Mouse (Mus musculus) common myeloid progenitor, adult 5-6 weeks (primary cell): ENCODE measurements at regions not wholly inside any gene's neighbourhood (a gene's known extent, or its start where the extent isn't known, plus 50 kb on each side); places are given as distances from the start of the nearest gene placed in this dataset.

Experiments
- ATAC-seq: replicated peaks from 2 replicates; pipeline ENCODE4 v1.8.0; 2016; ENCODE audit warnings: low read depth, mild to moderate bottlenecking, moderate TSS enrichment, inconsistent platforms; ENCODE audit not compliant: poor library complexity, severe bottlenecking

DNA sequence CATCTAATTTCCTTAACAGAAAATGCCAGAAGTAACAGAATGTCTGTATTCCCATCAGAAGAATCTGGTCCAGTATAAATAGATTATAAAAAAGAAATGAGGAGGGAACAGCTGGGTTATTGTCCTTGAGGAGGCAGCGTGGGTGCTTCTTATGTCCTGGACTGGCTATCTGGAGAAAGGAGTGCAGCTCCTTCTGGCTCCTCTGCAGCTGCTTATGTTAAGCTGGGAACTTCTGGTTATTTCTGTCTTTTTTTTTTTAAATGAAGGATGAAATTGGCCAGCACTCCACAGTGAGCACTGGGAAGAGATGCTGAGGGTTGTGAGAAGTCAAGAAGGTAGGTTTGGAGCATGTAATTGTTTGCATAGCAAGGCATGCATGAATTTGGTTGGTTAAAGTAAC, 441.5 kb downstream of the Ebf1 start:
- no peak for ATAC-seq

DNA sequence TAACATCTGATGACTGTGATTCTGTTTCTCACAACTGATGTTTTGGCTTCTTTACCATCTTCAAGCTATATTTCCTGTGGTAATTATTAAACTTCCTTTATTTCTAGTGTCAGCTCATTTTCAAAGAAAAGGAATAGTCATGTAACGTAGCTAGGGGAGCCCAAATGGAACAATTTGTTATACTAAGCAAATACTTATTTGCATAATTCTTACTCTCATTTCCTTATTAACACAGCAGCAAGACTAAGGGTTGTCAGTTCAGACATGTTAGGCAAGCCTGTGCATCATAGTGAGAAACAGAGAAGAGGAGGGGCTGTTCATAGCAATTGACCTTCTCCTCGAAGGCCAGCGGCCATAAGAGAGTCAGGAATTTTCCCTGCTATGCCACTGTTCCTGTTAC, 449.5 kb downstream of the Ebf1 start:
- no peak for ATAC-seq

DNA sequence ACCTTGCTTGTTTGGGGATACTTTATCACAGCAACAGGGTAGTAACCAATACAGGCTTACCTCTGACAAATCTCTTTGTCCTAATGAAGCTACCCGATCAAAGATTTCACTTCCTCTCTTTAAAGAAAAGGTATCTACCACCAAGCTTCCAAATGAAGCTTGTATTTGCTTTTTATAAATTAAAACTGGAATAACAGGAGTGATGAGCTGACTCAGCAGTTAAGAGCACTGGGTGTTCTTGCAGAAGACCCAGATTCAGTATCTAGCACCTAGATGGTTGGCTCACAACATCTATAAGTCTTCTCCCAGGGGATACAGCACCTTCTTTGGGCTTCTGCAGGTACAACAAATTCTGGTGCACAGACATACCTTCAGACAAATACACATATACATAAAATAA, 453.2 kb downstream of the Ebf1 start:
- ATAC-seq = no peak

DNA sequence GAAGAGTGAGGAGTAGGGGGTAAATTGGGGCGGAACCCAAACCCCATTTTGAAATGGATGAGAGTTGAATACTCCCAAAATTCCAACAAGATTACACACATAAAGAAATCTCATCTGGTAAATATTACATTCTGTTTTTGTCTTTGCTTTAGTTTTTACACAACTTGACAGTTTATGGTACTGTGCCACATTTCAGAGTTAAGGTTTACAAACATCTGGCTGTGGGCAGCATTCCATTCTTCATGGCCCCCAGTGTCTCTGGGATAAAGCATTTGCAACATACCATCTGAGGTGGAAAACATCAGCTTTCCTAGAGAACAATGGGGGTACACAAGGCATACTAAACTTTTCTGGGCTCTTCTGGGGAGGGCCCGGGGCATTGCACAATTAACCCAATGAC, 454.1 kb downstream of the Ebf1 start:
- no peak for ATAC-seq

DNA sequence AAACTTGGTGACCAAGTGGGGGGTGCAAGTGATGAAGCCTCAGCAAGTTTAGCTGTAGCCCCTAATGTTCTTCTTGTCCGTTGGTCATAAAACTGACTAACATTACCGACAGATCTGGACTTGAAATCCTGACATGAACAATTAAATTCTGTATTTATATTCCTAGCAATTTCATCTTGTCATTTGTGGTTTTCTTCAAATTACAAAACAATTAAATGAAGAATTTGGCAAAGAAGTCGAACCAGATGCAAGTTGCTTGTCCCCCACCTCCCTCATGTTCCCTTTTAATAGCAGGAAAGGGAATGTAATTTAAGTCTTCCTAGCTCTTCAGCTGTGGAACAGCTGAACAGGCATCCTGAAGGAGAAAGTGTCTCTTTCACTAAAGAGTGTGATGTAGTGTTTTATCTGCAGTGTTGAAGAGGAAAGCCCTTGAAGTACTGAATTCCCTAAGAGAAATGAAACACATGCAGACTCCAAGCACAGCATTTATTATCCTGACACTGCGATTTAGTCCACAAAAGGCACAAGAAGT, 467.5 kb downstream of the Ebf1 start:
- ATAC-seq = no peak

DNA sequence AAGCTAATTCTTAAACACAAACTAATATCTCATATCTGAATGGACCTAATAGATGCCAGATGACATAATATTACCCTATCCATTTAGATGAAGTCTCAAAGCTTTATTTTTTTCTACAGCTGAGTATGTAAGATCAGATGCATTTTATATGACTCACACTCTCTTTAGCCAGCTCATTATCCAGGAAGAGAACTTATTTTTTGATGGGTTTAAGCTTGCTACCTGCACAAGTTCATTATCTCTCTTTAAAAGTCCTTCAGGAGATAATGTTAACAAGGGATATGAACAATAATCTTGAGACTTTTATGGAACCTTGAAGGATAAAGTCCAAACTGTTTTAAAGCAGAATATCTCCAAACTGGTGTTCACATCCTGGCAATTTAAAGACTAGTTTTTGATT, 468.0 kb downstream of the Ebf1 start:
- no peak for ATAC-seq

DNA sequence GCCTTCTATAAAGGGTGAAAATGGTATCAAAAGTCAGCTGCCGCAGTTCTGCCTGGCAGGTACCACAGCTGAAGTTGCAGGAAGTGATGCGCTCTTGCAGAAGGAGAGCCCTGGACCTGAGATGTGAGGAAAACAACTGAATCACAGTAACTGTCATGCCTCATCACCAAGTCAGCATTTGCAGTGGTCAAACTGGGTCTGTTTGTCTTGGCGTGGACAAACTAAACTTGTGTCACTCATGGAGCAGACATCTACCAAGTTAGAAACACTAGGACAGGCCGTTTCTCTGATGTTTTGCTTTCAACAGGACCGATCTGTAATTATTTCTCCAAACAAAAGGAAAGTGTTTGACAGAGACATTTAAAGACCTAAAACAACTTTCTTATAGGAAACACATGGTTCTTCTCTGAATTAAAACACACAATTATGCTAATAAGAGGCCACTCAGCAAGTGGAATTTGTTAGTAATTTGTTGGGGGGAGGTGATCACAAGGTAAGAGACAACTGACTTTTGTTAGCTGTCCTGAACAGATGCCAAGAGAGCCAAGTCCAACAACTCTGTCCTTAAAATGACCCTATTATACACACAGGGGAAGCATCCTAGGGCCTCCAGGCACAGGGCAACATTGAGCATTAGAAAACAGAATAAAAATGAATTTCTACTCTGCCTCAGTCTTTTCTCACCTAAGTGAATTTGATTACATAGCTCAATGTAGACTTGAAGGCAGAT, 470.2 kb downstream of the Ebf1 start:
- no peak for ATAC-seq

DNA sequence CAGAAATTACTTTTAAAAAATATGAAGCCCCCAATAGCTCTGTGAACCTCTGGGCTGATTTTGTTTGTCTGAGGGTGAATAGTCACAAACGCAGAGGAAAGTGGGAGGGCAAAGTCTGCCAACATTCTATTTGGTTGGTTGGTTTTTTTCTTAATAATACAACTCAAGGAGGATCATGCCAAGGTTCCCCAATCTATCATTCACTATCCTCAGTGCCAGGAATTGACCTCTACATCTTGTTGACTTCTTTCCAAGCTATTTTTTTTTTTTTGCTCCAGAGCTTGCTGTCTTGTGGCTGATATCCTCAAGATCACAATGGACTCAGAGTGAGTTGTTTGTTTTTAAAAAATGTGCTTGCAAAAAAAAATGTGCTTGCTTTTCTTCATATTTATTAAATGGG, 471.2 kb downstream of the Ebf1 start:
- ATAC-seq = no peak

DNA sequence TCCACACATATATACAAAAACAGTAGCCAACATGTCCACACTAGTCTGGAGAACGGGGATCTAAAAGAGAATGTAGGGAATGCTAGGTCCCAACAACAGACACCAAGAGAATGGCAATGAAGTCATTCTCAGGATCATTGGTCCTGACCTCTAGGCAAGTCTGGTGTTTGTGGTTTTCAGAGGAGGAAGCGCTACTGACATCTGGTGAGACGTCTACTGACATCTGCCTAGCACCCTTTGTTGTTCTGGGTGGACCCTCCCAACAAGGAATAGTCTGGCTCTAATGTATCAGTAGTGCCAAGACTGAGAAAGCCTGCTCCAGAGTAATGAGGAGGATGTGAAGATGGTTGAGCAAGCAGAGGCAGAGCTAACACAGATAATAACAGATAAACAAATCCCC, 472.4 kb downstream of the Ebf1 start:
- ATAC-seq = no peak

DNA sequence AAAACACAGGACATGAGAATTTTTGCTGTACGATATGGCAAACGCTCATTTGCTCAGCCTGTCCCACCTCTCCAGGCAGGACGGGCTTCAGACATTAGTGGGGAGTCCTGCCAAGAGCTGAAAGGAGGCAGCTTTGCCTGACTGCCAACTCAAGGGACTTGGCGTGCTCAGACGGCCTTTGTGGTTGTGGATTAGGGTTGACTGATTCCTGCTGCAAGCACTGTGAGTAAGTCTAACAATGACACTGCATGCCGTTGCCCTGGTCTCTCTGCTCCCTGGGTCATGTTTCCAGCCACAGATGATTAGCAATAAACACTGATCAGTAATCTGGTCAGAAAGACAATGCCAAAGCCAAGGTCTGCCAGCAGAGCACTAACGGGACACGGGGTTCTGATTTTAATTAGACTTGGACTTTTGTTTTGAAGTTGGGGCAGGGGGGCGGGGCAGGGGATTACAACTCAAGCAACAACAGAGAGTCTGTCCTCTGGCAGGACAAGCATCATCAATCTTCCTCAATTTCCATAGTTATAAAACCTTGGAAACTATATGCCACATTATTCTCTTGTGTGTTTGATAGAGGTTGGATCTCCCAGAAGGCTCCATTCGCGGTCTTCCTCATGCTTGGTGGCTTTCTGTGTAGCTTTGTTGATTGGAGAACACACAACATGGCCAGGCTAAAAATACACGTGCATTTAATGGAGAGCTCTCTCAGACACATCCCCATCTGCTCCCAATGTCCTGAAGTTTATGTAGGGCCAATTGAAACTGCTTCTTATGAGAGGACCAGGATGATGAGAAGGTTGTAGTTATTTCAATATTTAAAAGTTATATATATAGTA, 486.6 kb downstream of the Ebf1 start:
- ATAC-seq = no peak

DNA sequence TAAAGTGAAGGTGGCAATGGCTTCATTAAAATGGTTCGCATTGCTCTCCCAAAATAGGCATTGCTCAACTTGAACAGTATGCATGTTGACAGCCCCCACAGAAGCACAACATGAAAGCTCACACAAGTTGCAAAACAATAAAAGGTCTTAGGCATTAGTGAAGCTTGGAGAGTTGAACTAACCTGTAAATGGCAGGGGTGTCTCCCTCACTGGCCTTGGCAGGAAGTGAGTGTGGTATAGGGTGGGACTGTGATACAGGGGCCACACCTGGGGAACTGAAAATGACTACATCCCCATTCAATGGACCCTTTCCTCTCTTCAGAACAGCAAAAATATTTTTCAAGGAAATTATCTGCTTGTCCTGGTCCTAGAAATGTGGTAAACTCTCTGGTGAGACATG, 499.6 kb downstream of the Ebf1 start:
- ATAC-seq = no peak; the same call in 1 of the 2 replicates

DNA sequence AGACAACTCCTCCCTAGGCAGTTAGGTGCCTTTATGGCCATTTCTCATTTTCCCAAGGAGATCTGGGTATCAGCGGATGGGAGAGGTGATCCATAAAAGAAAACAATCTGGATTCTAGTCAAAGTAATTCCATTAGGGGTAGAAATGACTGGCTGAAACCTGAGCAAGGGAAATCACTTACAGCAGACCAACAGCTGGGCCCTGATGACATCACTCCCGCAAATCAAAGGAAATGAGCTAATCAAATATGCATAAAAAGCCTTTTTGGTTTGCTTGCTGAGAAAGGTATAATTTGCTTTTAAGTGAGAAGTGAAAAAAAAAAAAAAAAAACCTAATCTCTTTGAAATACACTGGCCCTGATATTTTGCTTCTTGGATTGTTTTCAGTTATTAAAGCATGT, 506.2 kb downstream of the Ebf1 start:
- no peak for ATAC-seq

DNA sequence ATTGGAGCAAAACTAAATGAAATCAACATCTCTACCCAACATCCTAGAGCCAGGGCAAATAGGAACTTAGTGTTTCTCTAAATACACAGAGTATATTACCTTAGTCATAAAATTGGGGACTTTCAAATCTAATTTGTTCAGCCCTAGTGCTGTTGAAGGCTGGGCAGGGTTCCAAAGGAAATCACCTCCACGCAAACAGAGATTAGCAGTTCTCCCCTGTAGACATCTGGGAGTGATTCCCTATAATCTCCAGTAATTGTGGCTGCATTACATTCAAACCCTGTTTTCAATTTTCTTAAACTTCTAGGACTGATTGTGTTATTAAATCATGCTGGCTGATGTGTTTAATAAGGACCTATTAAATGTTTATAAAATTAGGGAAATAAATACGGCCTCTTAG, 519.7 kb downstream of the Ebf1 start:
- ATAC-seq = no peak

DNA sequence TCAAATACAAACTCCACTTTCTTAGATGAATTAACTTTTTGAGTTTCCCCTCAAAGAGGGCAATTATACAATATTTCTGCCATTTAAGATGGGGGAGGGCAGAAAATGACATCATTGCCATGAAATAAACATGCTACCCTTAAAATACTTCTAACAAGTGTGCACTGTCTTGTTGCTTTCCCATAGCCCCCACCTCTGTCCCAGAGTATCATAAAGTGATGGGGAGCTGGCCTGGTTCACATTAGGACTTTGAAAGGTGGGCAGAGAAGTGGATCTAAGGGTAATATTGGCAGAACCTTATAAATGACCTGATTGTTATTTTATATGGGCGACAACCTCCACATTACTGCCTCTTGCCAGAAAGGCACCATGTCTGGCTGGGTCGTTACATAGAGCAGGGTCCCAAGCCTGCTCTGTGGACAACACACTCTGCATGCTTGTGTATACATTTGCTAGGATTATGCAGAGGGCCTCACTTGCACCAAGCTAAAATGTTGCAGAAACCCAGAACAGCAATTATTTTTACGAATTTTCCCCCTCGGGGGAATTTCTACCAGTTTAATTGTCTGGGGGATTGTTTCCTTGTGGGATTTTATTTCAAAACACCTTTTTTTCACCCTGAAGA, 521.3 kb downstream of the Ebf1 start:
- ATAC-seq = no peak

DNA sequence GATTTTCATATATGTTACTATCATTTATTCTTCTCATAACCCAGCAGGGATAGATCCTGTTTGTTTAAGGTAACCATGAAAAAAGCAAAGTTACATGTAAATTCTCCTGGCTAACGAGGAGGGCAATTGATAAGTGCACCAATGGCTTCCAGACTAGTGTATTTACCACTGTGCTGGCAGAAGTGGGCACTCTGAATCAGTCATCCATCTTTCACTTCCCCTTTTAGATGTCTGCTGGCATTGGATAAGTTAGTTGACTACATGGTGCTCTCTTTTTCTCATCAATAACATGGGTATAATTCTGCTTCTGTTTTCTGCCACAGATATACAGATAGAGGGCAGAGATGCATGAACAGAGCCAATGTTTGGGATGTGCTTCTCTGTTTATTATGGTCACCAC, 523.4 kb downstream of the Ebf1 start:
- ATAC-seq = no peak

DNA sequence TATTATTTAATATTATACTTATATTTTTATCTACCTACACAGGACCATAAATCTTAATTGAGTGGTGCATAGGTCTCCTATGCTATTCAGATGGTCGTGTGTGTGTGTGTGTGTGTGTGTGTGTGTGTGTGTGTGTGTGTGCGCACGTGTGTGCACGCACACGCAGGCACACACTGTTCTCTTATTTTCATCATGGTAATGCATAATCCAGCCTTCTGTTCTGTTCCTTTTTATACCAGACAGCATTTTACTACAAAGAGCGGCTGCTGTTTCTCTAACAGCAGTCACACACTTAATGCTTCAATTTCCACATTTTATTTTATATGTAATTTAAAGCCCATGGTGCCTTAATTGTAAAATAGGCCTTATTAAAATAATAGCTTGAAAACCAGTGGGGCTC, 537.0 kb downstream of the Ebf1 start:
- no peak for ATAC-seq

DNA sequence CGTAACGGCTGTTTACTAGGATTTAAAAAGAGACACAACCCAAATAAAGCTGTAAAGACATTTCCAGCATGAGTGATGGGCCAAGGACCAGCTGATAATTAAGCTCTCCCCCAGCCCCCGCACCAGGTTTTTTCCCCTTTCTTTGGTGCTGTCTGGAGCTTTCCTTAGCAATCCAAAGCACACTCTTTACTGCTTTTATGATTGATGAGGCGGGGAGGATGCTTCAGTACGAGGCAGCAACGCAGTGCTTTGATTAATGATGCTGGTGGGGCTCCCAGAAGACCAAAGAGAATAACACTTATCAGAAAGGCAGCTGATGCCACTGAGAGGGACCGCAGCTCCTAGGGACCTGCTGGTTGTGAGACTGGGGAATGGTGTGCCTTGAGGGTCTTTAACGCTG, 537.4 kb downstream of the Ebf1 start:
- ATAC-seq = no peak

DNA sequence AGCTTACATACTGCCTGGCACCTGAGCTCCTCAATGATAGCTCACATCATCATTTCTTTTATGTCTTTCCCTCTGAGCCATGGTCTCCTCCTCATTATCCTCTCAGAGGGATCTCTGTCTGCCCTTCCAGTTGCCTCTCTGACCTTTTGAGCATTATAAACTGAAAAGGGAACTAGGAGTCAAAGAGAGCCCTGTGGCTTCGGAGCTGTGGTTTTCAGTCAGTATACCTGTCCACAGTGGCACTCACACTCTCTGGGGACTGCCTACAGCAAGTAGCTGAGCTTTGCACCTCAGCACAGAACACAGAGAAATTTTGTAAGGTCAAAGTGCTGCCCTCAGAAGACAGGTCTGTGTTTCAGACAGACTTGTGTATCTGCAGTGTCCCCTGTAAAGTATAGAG, 538.7 kb downstream of the Ebf1 start:
- ATAC-seq = no peak

DNA sequence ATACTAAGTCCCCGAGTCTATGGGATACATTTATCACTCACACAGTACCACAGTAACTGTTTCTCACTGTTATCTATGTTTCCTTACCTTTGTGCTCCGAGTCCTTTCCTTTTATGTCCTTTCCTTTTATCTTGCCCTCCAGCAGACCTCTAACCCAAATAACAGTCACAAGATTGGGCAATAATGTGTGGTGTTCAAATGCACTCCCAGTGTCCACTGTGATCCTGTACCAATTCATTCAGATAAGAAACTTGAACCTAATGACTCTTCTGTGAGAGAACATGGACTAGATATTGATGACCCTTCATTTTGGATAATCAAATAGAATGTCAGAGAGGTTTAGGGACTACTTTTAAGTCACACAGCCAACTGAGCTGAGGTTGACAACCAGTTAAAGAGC, 541.2 kb downstream of the Ebf1 start:
- ATAC-seq = no peak

DNA sequence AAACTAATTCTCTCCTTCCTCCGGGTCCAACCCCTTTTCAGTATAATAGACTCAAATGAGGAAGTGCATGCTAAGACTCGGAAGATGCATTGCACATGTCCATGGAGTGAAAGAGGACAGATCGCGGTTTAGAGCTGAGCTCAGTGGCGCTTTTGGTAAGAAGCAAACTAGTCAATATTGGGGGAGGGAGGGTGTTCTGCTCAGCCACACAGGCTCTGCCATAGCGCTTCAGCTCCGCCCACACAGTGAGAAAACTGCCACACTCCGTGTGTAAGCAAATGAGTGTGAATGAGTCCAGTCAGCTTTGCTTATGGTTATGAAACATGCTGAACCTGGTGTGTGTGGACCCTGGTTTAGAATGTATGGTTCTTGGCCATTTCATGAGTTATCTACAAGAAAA, 543.8 kb downstream of the Ebf1 start:
- ATAC-seq = no peak

DNA sequence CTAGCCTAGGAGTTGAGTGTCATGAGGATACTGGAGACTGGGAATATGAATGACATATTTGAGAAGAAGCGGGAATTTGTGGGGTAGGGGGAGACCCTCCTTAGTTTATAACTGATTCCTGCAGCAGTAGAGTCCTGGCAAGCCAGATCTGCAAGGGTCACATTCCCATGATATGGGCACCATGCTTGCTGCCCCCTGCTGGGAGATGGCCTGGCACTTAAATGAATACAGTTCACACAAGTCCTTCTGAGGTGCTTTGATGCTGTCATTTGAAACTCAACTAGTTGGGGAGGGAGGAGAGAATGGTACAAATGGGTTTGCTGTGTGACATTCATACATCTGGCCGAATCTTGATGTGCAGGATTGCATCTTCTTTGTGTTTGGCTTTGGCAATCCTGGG, 556.4 kb downstream of the Ebf1 start:
- ATAC-seq = no peak
